Mouse (Mus musculus): ENCODE results near the gene Fam193a.

- no peak for TF ChIP-seq CTCF (IDR thresholded peaks at IDR 0.05; ENCODE audit: insufficient read depth, low read length)
- no peak for TF ChIP-seq POLR2A (IDR thresholded peaks at IDR 0.05; ENCODE audit: borderline replicate concordance, extremely low read depth, low read depth, low read length)
These were observed 142.8 kb downstream of the Fam193a start for GRCm38 (mm10) chr5:34512486-34512885.
